Mouse (Mus musculus): ENCODE results near the gene Lhpp.

DNA sequence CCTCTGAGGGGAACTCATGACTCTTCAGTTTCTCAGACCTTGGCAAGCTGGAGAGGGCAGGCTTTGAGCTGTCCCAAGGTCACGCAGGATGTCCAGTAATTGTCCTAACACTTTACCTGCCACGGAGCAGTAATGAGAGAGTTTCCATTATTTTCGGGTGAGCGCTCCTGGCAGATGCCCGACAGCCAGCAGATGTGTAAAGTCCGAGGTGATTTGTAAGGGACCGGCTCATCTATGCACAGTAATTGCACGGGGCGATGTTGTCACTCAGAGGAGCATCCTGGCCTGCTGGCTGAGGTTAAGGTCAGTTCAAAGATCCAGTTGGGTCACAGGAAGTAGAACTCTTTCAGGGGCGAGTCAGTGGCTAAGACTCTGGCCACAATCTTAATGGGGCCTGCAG lies 13.7 kb downstream of the Lhpp start:
- TF ChIP-seq POLR2A (IDR thresholded peaks at IDR 0.05; ENCODE audit: low read depth, low read length): no peak
- TF ChIP-seq CTCF (IDR thresholded peaks at IDR 0.05; ENCODE audit: borderline replicate concordance, insufficient read depth, low read length): no peak
